Mouse (Mus musculus) kidney, postnatal 25 days (tissue): ENCODE measurements around the gene Tlr5.
A peak's percentile ranks its signal among the peaks of the same experiment; 100 is the strongest.

Source experiments
- DNase-seq, 2 experiments: peaks; one replicate each; pipeline ENCODE4 v3.0.0; 2021; ENCODE audit warnings: mixed read lengths in 2 of 2

The Tlr5 gene

GRCm38 (mm10) chr1:182954287-182955046 lies at the start of gene Tlr5:
Tlr5 (plus strand) TSS chr1:182954788.
- DNase-seq: peak; percentile 74

GRCm38 (mm10) chr1:182905669-182906068 lies 48.9 kb upstream of the Tlr5 start:
- no peak for DNase-seq

- DNase-seq: peak; percentile 92 to 95
These were observed 46.2 kb upstream of the Tlr5 start for GRCm38 (mm10) chr1:182908050-182909036.

- DNase-seq: peak in 1 of 2 experiments; percentile 21
These were observed 45.5 kb upstream of the Tlr5 start for GRCm38 (mm10) chr1:182909066-182909465.

- peak in 1 of 2 experiments; percentile 36 for DNase-seq
These were observed 45.0 kb upstream of the Tlr5 start for GRCm38 (mm10) chr1:182909596-182909995.

GRCm38 (mm10) chr1:182912591-182912990 lies 42.0 kb upstream of the Tlr5 start:
- DNase-seq: peak in 1 of 2 experiments; percentile 25

- no peak for DNase-seq
These were observed 40.3 kb upstream of the Tlr5 start for GRCm38 (mm10) chr1:182914121-182914908.

- DNase-seq: no peak
These were observed 38.4 kb upstream of the Tlr5 start for GRCm38 (mm10) chr1:182916166-182916565.

- DNase-seq: peak in 1 of 2 experiments; percentile 7
These were observed 35.8 kb upstream of the Tlr5 start for GRCm38 (mm10) chr1:182918718-182919346.

GRCm38 (mm10) chr1:182922824-182923223 lies 31.8 kb upstream of the Tlr5 start:
- peak in 1 of 2 experiments; percentile 17 for DNase-seq

GRCm38 (mm10) chr1:182926465-182926864 lies 28.1 kb upstream of the Tlr5 start:
- DNase-seq: no peak

- no peak for DNase-seq
These were observed 26.4 kb upstream of the Tlr5 start for GRCm38 (mm10) chr1:182927878-182928851.

- DNase-seq: no peak
These were observed 19.1 kb upstream of the Tlr5 start for GRCm38 (mm10) chr1:182935469-182935868.

- DNase-seq: no peak
These were observed 17.0 kb upstream of the Tlr5 start for GRCm38 (mm10) chr1:182937486-182938120.

- DNase-seq: no peak
These were observed 12.7 kb upstream of the Tlr5 start for GRCm38 (mm10) chr1:182941921-182942320.

GRCm38 (mm10) chr1:182943911-182944310 lies 10.7 kb upstream of the Tlr5 start:
- no peak for DNase-seq

GRCm38 (mm10) chr1:182944638-182945037 lies 9.9 kb upstream of the Tlr5 start:
- no peak for DNase-seq

- no peak for DNase-seq
These were observed 9.0 kb upstream of the Tlr5 start for GRCm38 (mm10) chr1:182945561-182945960.

- no peak for DNase-seq
These were observed 3.3 kb upstream of the Tlr5 start for GRCm38 (mm10) chr1:182951298-182951697.

GRCm38 (mm10) chr1:182953165-182953564 lies 1.4 kb upstream of the Tlr5 start:
- no peak for DNase-seq
